Mouse (Mus musculus) right cerebral cortex, postnatal 36 days (tissue): ENCODE measurements around the gene Lrba.

ENCODE experiments used
- DNase-seq, 2 experiments: peaks; one replicate each; pipeline ENCODE4 v3.0.0; 2022; ENCODE audit warnings: low spot score in 2 of 2, mixed read lengths in 1 of 2

Gene Lrba

GRCm38 (mm10) chr3:86559635-86560034, 335.2 kb downstream of the Lrba start:
- no peak for DNase-seq

GRCm38 (mm10) chr3:86560281-86561022, 336.0 kb downstream of the Lrba start:
- DNase-seq = no peak

- DNase-seq = no peak
These were observed 336.5 kb downstream of the Lrba start for GRCm38 (mm10) chr3:86561023-86561344.

- no peak for DNase-seq
These were observed 336.9 kb downstream of the Lrba start for GRCm38 (mm10) chr3:86561396-86561795.

GRCm38 (mm10) chr3:86567312-86567711, 342.8 kb downstream of the Lrba start:
- DNase-seq = no peak

- DNase-seq = no peak
These were observed 347.0 kb downstream of the Lrba start for GRCm38 (mm10) chr3:86571518-86571917.

- no peak for DNase-seq
These were observed 348.2 kb downstream of the Lrba start for GRCm38 (mm10) chr3:86572519-86573244.

- DNase-seq = no peak
These were observed 350.8 kb downstream of the Lrba start for GRCm38 (mm10) chr3:86575312-86575711.

GRCm38 (mm10) chr3:86602284-86602683, 377.8 kb downstream of the Lrba start:
- DNase-seq = no peak

GRCm38 (mm10) chr3:86605775-86606174, 381.3 kb downstream of the Lrba start:
- no peak for DNase-seq

GRCm38 (mm10) chr3:86627008-86627743, 402.7 kb downstream of the Lrba start:
- DNase-seq = no peak

- DNase-seq = no peak
These were observed 404.9 kb downstream of the Lrba start for GRCm38 (mm10) chr3:86629379-86629778.

- DNase-seq = no peak
These were observed 411.0 kb downstream of the Lrba start for GRCm38 (mm10) chr3:86635464-86635863.

GRCm38 (mm10) chr3:86635940-86636339, 411.5 kb downstream of the Lrba start:
- no peak for DNase-seq

- DNase-seq = no peak
These were observed 414.3 kb downstream of the Lrba start for GRCm38 (mm10) chr3:86638552-86639348.

GRCm38 (mm10) chr3:86641393-86641792, 416.9 kb downstream of the Lrba start:
- DNase-seq = no peak

GRCm38 (mm10) chr3:86641796-86642195, 417.3 kb downstream of the Lrba start:
- no peak for DNase-seq

- DNase-seq = peak; percentile 7 to 42
These were observed 422.3 kb downstream of the Lrba start for GRCm38 (mm10) chr3:86646771-86647170.

GRCm38 (mm10) chr3:86651006-86651405, 426.5 kb downstream of the Lrba start:
- DNase-seq = no peak

- DNase-seq = no peak
These were observed 434.8 kb downstream of the Lrba start for GRCm38 (mm10) chr3:86659326-86659725.

- DNase-seq = no peak
These were observed 439.9 kb downstream of the Lrba start for GRCm38 (mm10) chr3:86664399-86664798.

GRCm38 (mm10) chr3:86668146-86668545, 443.7 kb downstream of the Lrba start:
- no peak for DNase-seq
